24 mouse cellular contexts compared by ENCODE assay signal in genomic region chr17:30415693-30416092, GRCm38 (mm10).
A peak's percentile ranks its signal among the peaks of the same experiment; 100 is the strongest.
DNase-seq lines count a peak whose midpoint lies in the region; ATAC-seq and TF ChIP-seq lines count a peak whose summit lies in the region.
"Had no signal": no experiment of that assay in that cellular context is flagged by ENCODE, and none has a peak within 500 bp of the region (broad histone marks: within the 10 kb centered on the region; RNA-seq: fewer than 3 reads in every experiment).

No protein-coding gene starts in this region.

- 44% methylated on average over 3 of the region's 3 CpGs for WGBS in liver, adult 2 months
- WGBS in intestine, postnatal 0 days = 49% methylated on average over 3 of the region's 3 CpGs

- no peaks in the 10 kb centered on the region for H3K4me1 ChIP-seq in liver, adult 2 months (ENCODE audit: control insufficient read depth, insufficient read depth, low read length)
- H3K4me1 ChIP-seq in intestine, postnatal 0 days (replicated peaks; ENCODE audit: control insufficient read depth, insufficient read depth, low read length) = peaks cover 12% of the 10 kb centered on the region

- DNase-seq in liver, adult 2 months (ENCODE audit: extremely low read depth, low read depth, low spot score) = peak; percentile 46
- DNase-seq in liver = no peak
- no peak for DNase-seq in embryo, embryonic 10.5 days (ENCODE audit: low spot score)
- DNase-seq in embryo, embryonic 10 days (ENCODE audit: low spot score) = no peak
- DNase-seq: adrenal gland, adult 8-10 months; adrenal gland, postnatal 14 days; adrenal gland, postnatal 36 days; B cell, adult 2 months; cerebellum, adult 11-12 months; cerebellum, adult 2 months; cerebellum, adult 9-10 months; cerebellum, postnatal 10 days; cerebellum, postnatal 25 days; forebrain, postnatal 0 days had no signal

- peak; percentile 56 for ATAC-seq in intestine, postnatal 0 days
- ATAC-seq: activated CD4-positive, CD25-positive, alpha-beta regulatory T cell, adult 4 months; CD4-positive, CD25-positive, alpha-beta regulatory T cell, adult 4 months; forebrain, embryonic 13.5 days; forebrain, embryonic 15.5 days; forebrain, postnatal 0 days; Patski had no signal

- no peaks in the 10 kb centered on the region for H3K9me3 ChIP-seq in intestine, postnatal 0 days (ENCODE audit: control insufficient read depth)
- H3K9me3 ChIP-seq: embryonic facial prominence, embryonic 10.5 days; embryonic facial prominence, embryonic 12.5 days; forebrain, embryonic 13.5 days; forebrain, embryonic 15.5 days; G1E had no signal

- peaks cover 3% of the 10 kb centered on the region; the same call in 1 of the 2 replicates for H3K79me2 ChIP-seq in liver, adult 2 months (ENCODE audit: control insufficient read depth, insufficient read depth, low read length)

- TF ChIP-seq POLR2A in liver, adult 2 months (IDR thresholded peaks at IDR 0.05; ENCODE audit: extremely low read depth, insufficient read depth, low read length) = no peak

- H3K27me3 ChIP-seq in liver, adult 2 months (ENCODE audit: control insufficient read depth, insufficient read depth, low read length) = no peaks in the 10 kb centered on the region
- H3K27me3 ChIP-seq in intestine, postnatal 0 days (replicated peaks; ENCODE audit: control insufficient read depth, insufficient read depth, low read length) = no peaks in the 10 kb centered on the region
- H3K27me3 ChIP-seq: CH12.LX; embryonic facial prominence, embryonic 12.5 days; forebrain, embryonic 13.5 days; forebrain, embryonic 15.5 days; Patski had no signal

- H3K9ac ChIP-seq in liver, adult 2 months (ENCODE audit: low read depth, low read length) = no peak overlapping the region
- H3K9ac ChIP-seq in intestine, postnatal 0 days (ENCODE audit: low read depth, low read length) = no peak overlapping the region
- H3K9ac ChIP-seq: embryonic facial prominence, embryonic 12.5 days; forebrain, embryonic 13.5 days; forebrain, embryonic 15.5 days; forebrain, postnatal 0 days had no signal

- no peak overlapping the region for H3K4me2 ChIP-seq in intestine, postnatal 0 days (replicated peaks; ENCODE audit: low read depth)
- H3K4me2 ChIP-seq: embryonic facial prominence, embryonic 12.5 days; forebrain, embryonic 13.5 days; forebrain, embryonic 15.5 days had no signal

- H3K36me3 ChIP-seq in liver, adult 2 months (ENCODE audit: control insufficient read depth, insufficient read depth, low read length) = no peaks in the 10 kb centered on the region
- no peaks in the 10 kb centered on the region for H3K36me3 ChIP-seq in intestine, postnatal 0 days (ENCODE audit: control insufficient read depth, insufficient read depth)
- H3K36me3 ChIP-seq: embryonic facial prominence, embryonic 10.5 days; embryonic facial prominence, embryonic 12.5 days; forebrain, embryonic 15.5 days had no signal

- no peak overlapping the region for H3K4me3 ChIP-seq in liver, adult 2 months (ENCODE audit: insufficient read depth, low read depth, low read length)
- no peak overlapping the region for H3K4me3 ChIP-seq in intestine, postnatal 0 days (ENCODE audit: low read depth, low read length)
- H3K4me3 ChIP-seq: embryonic facial prominence, embryonic 10.5 days; embryonic facial prominence, embryonic 12.5 days; forebrain, embryonic 13.5 days; forebrain, embryonic 15.5 days had no signal

- TF ChIP-seq CTCF in liver, adult 2 months (IDR thresholded peaks at IDR 0.05; ENCODE audit: low read depth, low read length) = no peak
- TF ChIP-seq CTCF in intestine, postnatal 0 days (IDR thresholded peaks at IDR 0.05; ENCODE audit: low read depth) = no peak

- H3K27ac ChIP-seq in liver, adult 2 months (replicated peaks; ENCODE audit: insufficient read depth, low read depth, low read length) = no peak overlapping the region
- peak overlapping the region; percentile 57; the same call in 1 of the 2 replicates for H3K27ac ChIP-seq in intestine, postnatal 0 days (ENCODE audit: low read depth, low read length)
- H3K27ac ChIP-seq: embryonic facial prominence, embryonic 10.5 days; embryonic facial prominence, embryonic 12.5 days; forebrain, embryonic 13.5 days; forebrain, embryonic 15.5 days had no signal
